Mouse (Mus musculus) brain, adult 10 weeks (tissue): Measurements from ENCODE around the gene Taf1a. TPM values are rescaled to one million over a fixed set of nuclear protein-coding genes. Genes with fewer than 3 reads are reported as not detected.

Experiments used
- polyA plus RNA-seq: library from polyadenylated mRNA; stranded (reverse); fragments of 350-450 nt; fragmentation: Illumina TruSeq; extraction: RNeasy Lipid Tissue Mini Kit (QIAGEN cat#74804); gene quantifications from one replicate; pipeline ENCODE4 v1.2.3, GENCODE M21; 2015; ENCODE audit warnings: low read depth, low replicate concordance

Gene Taf1a
- 21.8 TPM for polyA plus RNA-seq

GRCm38 (mm10) chr1:183388426-183389406 lies at the start of gene Taf1a:
Gene Taf1a (plus strand): TSS chr1:183388981.

GRCm38 (mm10) chr1:183369427-183370014 lies 19.3 kb upstream of the Taf1a start, which contains the start of gene Mia3:
Gene Mia3 (minus strand): TSS chr1:183369553.

GRCm38 (mm10) chr1:183417873-183418272 lies 29.1 kb downstream of the Taf1a start, which contains the start of gene Hhipl2:
Gene Hhipl2 (plus strand): TSS chr1:183418215.

Other genes with a start within 250 kb of the Taf1a start
- gene Disp1, start 167.5 kb upstream of the Taf1a start, polyA plus RNA-seq = 4.2 TPM
- 72.1 TPM for gene Aida, start 92.4 kb upstream of the Taf1a start, polyA plus RNA-seq
- gene Brox, start 91.7 kb upstream of the Taf1a start, polyA plus RNA-seq = 60.3 TPM
- 137 TPM for gene Mia3, start 19.4 kb upstream of the Taf1a start, polyA plus RNA-seq
- 2.5 TPM for gene Hhipl2, start 29.2 kb downstream of the Taf1a start, polyA plus RNA-seq